In the genomic region with DNA sequence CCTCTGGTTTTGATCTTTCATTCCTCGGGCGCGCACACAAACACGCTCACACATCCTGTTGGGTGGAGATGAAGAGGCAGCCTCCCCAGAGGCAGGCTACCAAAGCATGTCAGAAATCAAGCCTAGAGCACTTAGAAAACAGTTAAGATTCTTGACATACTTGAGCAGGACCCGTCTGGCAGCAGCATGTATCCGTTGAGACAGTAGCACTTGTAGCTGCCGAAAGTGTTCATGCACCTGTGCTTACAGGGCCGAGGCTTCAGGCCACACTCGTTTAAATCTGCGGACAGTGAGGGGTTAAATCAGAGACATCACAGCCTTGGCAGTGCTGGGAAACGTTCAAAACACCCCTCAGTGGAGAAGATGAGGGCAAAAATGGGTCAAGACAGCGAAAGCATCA, we compare ENCODE assay signal across 18 mouse cellular contexts. TPM values are rescaled to one million over a fixed set of nuclear protein-coding genes. Genes with fewer than 3 reads are reported as not detected.
DNase-seq lines count a peak whose midpoint lies in the region; ATAC-seq and TF ChIP-seq lines count a peak whose summit lies in the region.
"Had no signal": no experiment of that assay in that cellular context is flagged by ENCODE, and none has a peak within 500 bp of the region (broad histone marks: within the 10 kb centered on the region; RNA-seq: fewer than 3 reads in every experiment).

No protein-coding gene starts in this region.

- TF ChIP-seq EP300 in lung, postnatal 0 days (IDR thresholded peaks at IDR 0.05), result peak; percentile 85

- intact Hi-C loops in left cerebral cortex, postnatal 14 days (cut with DNase I), result no loop called here

- ATAC-seq in heart, embryonic 12.5 days (ENCODE audit: insufficient number of reproducible peaks, low FRiP score), result no peak
- peak; percentile 82; the same call in 1 of the 2 replicates for ATAC-seq in lung, embryonic 14.5 days (ENCODE audit: insufficient read depth)
- ATAC-seq in lung, postnatal 0 days, result peak; percentile 83
- ATAC-seq: forebrain, postnatal 0 days had no signal

- no peak for TF ChIP-seq CTCF in lung, embryonic 14.5 days (IDR thresholded peaks at IDR 0.05; ENCODE audit: low read depth)
- no peak for TF ChIP-seq CTCF in lung, postnatal 0 days (IDR thresholded peaks at IDR 0.05)

- no peak overlapping the region for H3K27ac ChIP-seq in heart, embryonic 12.5 days (ENCODE audit: poor library complexity, severe bottlenecking)
- no peak overlapping the region for H3K27ac ChIP-seq in lung, embryonic 14.5 days (ENCODE audit: low read depth)
- no peak overlapping the region for H3K27ac ChIP-seq in embryonic facial prominence, embryonic 10.5 days (replicated peaks)
- no peak overlapping the region for H3K27ac ChIP-seq in lung, postnatal 0 days (ENCODE audit: low read length)
- H3K27ac ChIP-seq: hindbrain, embryonic 10.5 days; neural tube, embryonic 15.5 days; stomach, embryonic 15.5 days had no signal

- no peak for DNase-seq in heart, adult 8-10 months (ENCODE audit: low spot score)
- peak; percentile 46 for DNase-seq in lung, embryonic 14.5 days
- no peak for DNase-seq in lung, postnatal 10 days
- DNase-seq in embryonic facial prominence, embryonic 10.5 days (ENCODE audit: low spot score), result peak; percentile 22
- DNase-seq in lung, postnatal 0 days (ENCODE audit: low spot score), result peak; percentile 54
- DNase-seq in left cerebral cortex, postnatal 14 days (ENCODE audit: low spot score in 2 of 2), result no peak
- DNase-seq in kidney, postnatal 36 days, result no peak
- DNase-seq: adrenal gland, postnatal 14 days; cerebellum, adult 8-10 months; forebrain, postnatal 0 days; thymus, postnatal 14 days had no signal

- H3K9ac ChIP-seq in heart, embryonic 12.5 days, result no peak overlapping the region
- no peak overlapping the region for H3K9ac ChIP-seq in lung, embryonic 14.5 days
- no peak overlapping the region for H3K9ac ChIP-seq in lung, postnatal 0 days (replicated peaks; ENCODE audit: low read depth)
- H3K9ac ChIP-seq: forebrain, postnatal 0 days; neural tube, embryonic 15.5 days; stomach, embryonic 15.5 days had no signal

- H3K4me2 ChIP-seq in heart, embryonic 12.5 days, result peak overlapping the region; percentile 59
- peak overlapping the region; percentile 20; the same call in 1 of the 2 replicates for H3K4me2 ChIP-seq in lung, embryonic 14.5 days
- H3K4me2 ChIP-seq in lung, postnatal 0 days (replicated peaks; ENCODE audit: low read depth, low read length), result no peak overlapping the region
- H3K4me2 ChIP-seq: liver, embryonic 11.5 days; neural tube, embryonic 15.5 days; stomach, embryonic 15.5 days had no signal

- H3K4me1 ChIP-seq in heart, embryonic 12.5 days (replicated peaks), result peaks cover 22% of the 10 kb centered on the region
- H3K4me1 ChIP-seq in lung, embryonic 14.5 days (ENCODE audit: insufficient read depth), result no peaks in the 10 kb centered on the region
- peaks cover 23% of the 10 kb centered on the region for H3K4me1 ChIP-seq in embryonic facial prominence, embryonic 10.5 days
- H3K4me1 ChIP-seq in lung, postnatal 0 days (ENCODE audit: insufficient read depth, low read depth, low read length), result no peaks in the 10 kb centered on the region; the same call in 1 of the 2 replicates
- H3K4me1 ChIP-seq: hindbrain, embryonic 10.5 days; stomach, embryonic 15.5 days had no signal

- peak overlapping the region; percentile 12; the same call in 1 of the 2 replicates for H3K4me3 ChIP-seq in heart, embryonic 12.5 days
- H3K4me3 ChIP-seq in lung, embryonic 14.5 days (ENCODE audit: low read depth, low read length), result no peak overlapping the region
- no peak overlapping the region for H3K4me3 ChIP-seq in embryonic facial prominence, embryonic 10.5 days
- H3K4me3 ChIP-seq in lung, postnatal 0 days (ENCODE audit: low read depth, low read length), result no peak overlapping the region
- H3K4me3 ChIP-seq: hindbrain, embryonic 10.5 days; neural tube, embryonic 15.5 days; stomach, embryonic 15.5 days had no signal

- H3K9me3 ChIP-seq in heart, embryonic 12.5 days (replicated peaks), result no peaks in the 10 kb centered on the region
- no peaks in the 10 kb centered on the region for H3K9me3 ChIP-seq in lung, embryonic 14.5 days (ENCODE audit: low read depth, low read length)
- H3K9me3 ChIP-seq in embryonic facial prominence, embryonic 10.5 days, result no peaks in the 10 kb centered on the region
- no peaks in the 10 kb centered on the region for H3K9me3 ChIP-seq in lung, postnatal 0 days (ENCODE audit: low read length)
- H3K9me3 ChIP-seq: G1E; hindbrain, embryonic 10.5 days; neural tube, embryonic 15.5 days; stomach, embryonic 15.5 days had no signal

- no peaks in the 10 kb centered on the region for H3K27me3 ChIP-seq in heart, embryonic 12.5 days (replicated peaks)
- no peaks in the 10 kb centered on the region for H3K27me3 ChIP-seq in lung, embryonic 14.5 days (ENCODE audit: insufficient read depth, low read length)
- no peaks in the 10 kb centered on the region for H3K27me3 ChIP-seq in embryonic facial prominence, embryonic 10.5 days (replicated peaks; ENCODE audit: low read depth, poor library complexity, severe bottlenecking)
- H3K27me3 ChIP-seq in lung, postnatal 0 days (replicated peaks; ENCODE audit: insufficient read depth, low read length), result no peaks in the 10 kb centered on the region
- H3K27me3 ChIP-seq: neural tube, embryonic 15.5 days; stomach, embryonic 15.5 days had no signal

- no peaks in the 10 kb centered on the region for H3K36me3 ChIP-seq in heart, embryonic 12.5 days
- peaks cover 2% of the 10 kb centered on the region; the same call in 1 of the 2 replicates for H3K36me3 ChIP-seq in lung, embryonic 14.5 days (ENCODE audit: insufficient read depth)
- H3K36me3 ChIP-seq in embryonic facial prominence, embryonic 10.5 days (replicated peaks), result no peaks in the 10 kb centered on the region; the same call in 1 of the 2 replicates
- H3K36me3 ChIP-seq in lung, postnatal 0 days (ENCODE audit: insufficient read depth, low read length), result peaks cover 13% of the 10 kb centered on the region; the same call in 1 of the 2 replicates
- H3K36me3 ChIP-seq: G1E; hindbrain, embryonic 10.5 days; neural tube, embryonic 15.5 days; stomach, embryonic 15.5 days had no signal

- 35% methylated on average over 12 of the region's 12 CpGs for WGBS in heart, embryonic 12.5 days
- 19% methylated on average over 12 of the region's 12 CpGs for WGBS in lung, embryonic 14.5 days
- WGBS in embryonic facial prominence, embryonic 10.5 days, result 57% methylated on average over 12 of the region's 12 CpGs
- WGBS in lung, postnatal 0 days, result 28% methylated on average over 12 of the region's 12 CpGs

RNA-seq across cellular contexts. Expression of gene Npnt, which starts 40.4 kb away (rescaled TPM):
- 23.7 and 25.1 TPM in 2 replicates for polyA plus RNA-seq in heart, embryonic 12.5 days (2016; fragmentation: Nextera tagmentation; extraction: Ambion mirVana)
- 1 to 10 TPM; 1.4 to 2.4 (median 1.9) TPM for total RNA-seq in heart, adult 8-10 months (2022)
- 84.5 and 91.3 TPM in 2 replicates for polyA plus RNA-seq in lung, embryonic 14.5 days (2014; fragmentation: Nextera tagmentation; extraction: Ambion mirVana)
- 26.0 and 26.2 TPM in 2 replicates for polyA plus RNA-seq in embryonic facial prominence, embryonic 10.5 days (2016; fragmentation: Nextera tagmentation; extraction: Ambion mirVana)
- 298 and 352 TPM in 2 replicates for polyA plus RNA-seq in lung, postnatal 0 days (2015; fragmentation: Nextera tagmentation; extraction: Ambion mirVana)
- total RNA-seq in left cerebral cortex, postnatal 14 days (2021), result 10 to 100 TPM; 65.7 to 90.7 TPM
- total RNA-seq: megakaryocyte progenitor cell, adult 5-6 weeks had no signal
- polyA plus RNA-seq: G1E had no signal

Comparison
In these comparisons a context has a peak if more than half of its experiments do, and no peak if none do; other contexts are left out.
1. DNase-seq: peak in lung, embryonic 14.5 days (single experiment), embryonic facial prominence, embryonic 10.5 days (single experiment) and lung, postnatal 0 days (single experiment); none in heart, adult 8-10 months (single experiment), lung, postnatal 10 days (single experiment), left cerebral cortex, postnatal 14 days (0 of 2) and kidney, postnatal 36 days (0 of 2).